Mouse (Mus musculus): Measurements from ENCODE around the gene Mrgprf. TPM values are rescaled to one million over a fixed set of nuclear protein-coding genes. Genes with fewer than 3 reads are reported as not detected.

Mrgprf gene
- 2.2 and 2.7 TPM in 2 replicates for polyA plus RNA-seq (2015; fragmentation: Nextera tagmentation; extraction: Ambion mirVana)

- Histone ChIP-seq H3K4me1 (replicated peaks) (peaks cover 15% of the 10 kb centered on the region), H3K9me3 (no peaks in the 10 kb centered on the region), H3K4me3 (no peak within 1 kb of the TSS), H3K9ac (no peak within 1 kb of the TSS), H3K4me2 (no peak within 1 kb of the TSS), H3K27ac (no peak within 1 kb of the TSS), H3K36me3 (no peaks in the 10 kb centered on the region), H3K27me3 (0 out of 2 replicates have a peak, but pooled peaks cover 4% of the 10 kb centered on the region)
- ATAC-seq (ENCODE audit: low FRiP score): no peak
- 41% methylated on average over 12 of the region's 13 CpGs for WGBS
These were observed at the start of gene Mrgprf for GRCm38 (mm10) chr7:145300321-145301007. Mrgprf (plus strand) TSS chr7:145300828.

DNA sequence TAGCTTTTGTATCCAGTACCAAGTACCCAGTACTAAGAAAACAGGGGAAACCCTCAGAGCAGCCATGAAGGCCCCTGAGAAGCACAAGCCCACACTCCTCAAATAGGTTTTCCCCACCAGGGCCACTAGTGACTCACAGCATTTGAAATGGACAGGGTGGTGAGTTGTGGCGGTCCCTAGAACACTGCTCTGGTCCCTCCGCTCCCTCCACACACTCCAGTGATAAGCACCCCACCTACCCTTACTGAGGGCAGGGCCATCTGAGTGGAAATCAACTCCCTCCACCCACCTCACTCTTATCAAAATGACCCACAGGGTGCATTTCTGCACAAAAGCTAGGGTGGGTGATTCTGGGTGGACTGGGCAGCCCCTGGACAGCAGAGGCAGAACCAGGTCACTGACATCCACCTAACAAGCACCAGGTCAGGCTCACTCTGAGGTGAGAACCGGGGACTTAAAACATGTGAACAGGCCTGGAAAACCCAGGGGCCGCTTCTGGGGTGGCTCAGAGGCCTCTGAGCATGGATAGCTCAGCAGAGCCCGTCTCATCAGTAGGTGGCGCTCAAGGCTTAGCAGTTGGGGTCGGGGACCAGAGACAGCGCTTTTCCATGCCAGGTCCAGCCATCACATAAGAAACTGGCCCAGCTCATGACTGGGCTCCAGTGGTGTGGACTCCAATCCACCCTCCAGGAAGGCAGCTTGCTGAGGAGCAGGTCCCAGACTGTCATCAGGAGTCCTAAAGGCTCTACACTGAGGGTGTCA, 47.7 kb upstream of the Mrgprf start:
- 29% methylated on average over 8 of the region's 8 CpGs for WGBS
- no peak overlapping the region for H3K4me2 ChIP-seq
- no peak overlapping the region for H3K4me3 ChIP-seq
- H3K36me3 ChIP-seq: no peaks in the 10 kb centered on the region
- H3K9ac ChIP-seq: no peak overlapping the region
- H3K27me3 ChIP-seq: no peaks in the 10 kb centered on the region
- H3K9me3 ChIP-seq: no peaks in the 10 kb centered on the region
- no peak overlapping the region for H3K27ac ChIP-seq
- ATAC-seq (ENCODE audit: low FRiP score): peak; percentile 78
- 0 out of 2 replicates have a peak, but pooled peaks cover 4% of the 10 kb centered on the region for H3K4me1 ChIP-seq (replicated peaks)

- no peaks in the 10 kb centered on the region for H3K9me3 ChIP-seq
- 0 out of 2 replicates have a peak, but pooled peaks cover 4% of the 10 kb centered on the region for H3K4me1 ChIP-seq (replicated peaks)
- no peaks in the 10 kb centered on the region for H3K27me3 ChIP-seq
- H3K36me3 ChIP-seq: no peaks in the 10 kb centered on the region
- H3K4me2 ChIP-seq: no peak overlapping the region
- H3K27ac ChIP-seq: no peak overlapping the region
- H3K9ac ChIP-seq: no peak overlapping the region
- 72% methylated on average over 3 of the region's 3 CpGs for WGBS
- ATAC-seq (ENCODE audit: low FRiP score): no peak
- H3K4me3 ChIP-seq: no peak overlapping the region
These were observed 46.5 kb upstream of the Mrgprf start for GRCm38 (mm10) chr7:145253986-145254630.

- no peak overlapping the region for H3K27ac ChIP-seq
- H3K36me3 ChIP-seq: peaks cover 4% of the 10 kb centered on the region; the same call in 1 of the 2 replicates
- 0 out of 2 replicates have a peak, but pooled peaks cover 4% of the 10 kb centered on the region for H3K4me1 ChIP-seq (replicated peaks)
- WGBS: 100% methylated on average over 1 of the region's 1 CpGs
- no peaks in the 10 kb centered on the region for H3K27me3 ChIP-seq
- no peak for ATAC-seq (ENCODE audit: low FRiP score)
- H3K4me3 ChIP-seq: no peak overlapping the region
- no peak overlapping the region for H3K4me2 ChIP-seq
- H3K9me3 ChIP-seq: no peaks in the 10 kb centered on the region
- H3K9ac ChIP-seq: no peak overlapping the region
These were observed 44.5 kb upstream of the Mrgprf start for GRCm38 (mm10) chr7:145256092-145256491.

DNA sequence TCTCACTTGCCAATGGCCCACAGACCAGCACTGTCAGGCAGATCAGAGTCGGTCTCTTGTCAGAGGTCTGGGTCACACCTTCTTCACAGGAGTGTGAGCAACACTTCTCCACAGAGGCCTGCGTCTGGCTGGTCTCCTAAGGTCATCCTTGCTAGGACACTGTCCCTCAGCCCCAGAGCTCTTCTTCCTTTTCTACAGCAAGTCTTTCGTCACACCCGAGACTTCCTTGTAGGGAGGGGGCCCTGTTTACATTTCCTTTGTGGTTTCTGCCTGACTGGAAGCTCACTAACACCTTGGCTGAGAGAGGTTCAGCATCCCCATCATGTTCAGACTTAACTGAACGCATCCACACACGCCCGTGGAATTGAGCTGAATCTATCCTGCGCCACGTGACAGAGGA, 36.4 kb upstream of the Mrgprf start:
- Histone ChIP-seq H3K4me2 (no peak overlapping the region), H3K9ac (no peak overlapping the region), H3K27ac (no peak overlapping the region), H3K4me1 (replicated peaks) (no peaks in the 10 kb centered on the region), H3K36me3 (peaks cover 4% of the 10 kb centered on the region), H3K27me3 (no peaks in the 10 kb centered on the region), H3K9me3 (no peaks in the 10 kb centered on the region), H3K4me3 (no peak overlapping the region)
- WGBS: 89% methylated on average over 9 of the region's 9 CpGs
- ATAC-seq (ENCODE audit: low FRiP score): no peak

DNA sequence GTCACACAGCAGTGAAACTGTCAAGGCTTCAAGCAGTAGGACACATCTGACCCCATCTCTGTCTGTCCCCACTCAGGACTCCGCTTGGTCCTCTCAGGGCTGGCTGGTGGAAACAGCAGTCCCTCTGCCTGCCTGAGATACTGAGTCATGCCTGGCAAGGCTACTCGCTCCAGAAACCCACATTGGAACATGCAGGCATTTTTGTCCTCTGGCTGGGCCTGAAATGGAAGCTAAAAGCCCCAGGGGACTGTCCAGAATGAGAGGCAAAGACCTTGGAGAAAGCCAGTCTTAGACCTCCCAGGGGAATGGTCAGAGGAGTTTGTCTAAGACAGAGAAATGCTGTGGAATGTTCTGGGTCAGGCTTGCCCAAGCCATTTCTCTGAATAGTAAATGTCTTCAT, 34.6 kb upstream of the Mrgprf start:
- no peaks in the 10 kb centered on the region for H3K9me3 ChIP-seq
- no peaks in the 10 kb centered on the region for H3K4me1 ChIP-seq (replicated peaks)
- no peak overlapping the region for H3K4me2 ChIP-seq
- H3K9ac ChIP-seq: no peak overlapping the region
- H3K27ac ChIP-seq: no peak overlapping the region
- H3K27me3 ChIP-seq: no peaks in the 10 kb centered on the region
- ATAC-seq (ENCODE audit: low FRiP score): no peak
- whole genome bisulfite sequencing: 97% methylated on average over 2 of the region's 2 CpGs
- peaks cover 6% of the 10 kb centered on the region for H3K36me3 ChIP-seq
- H3K4me3 ChIP-seq: no peak overlapping the region

DNA sequence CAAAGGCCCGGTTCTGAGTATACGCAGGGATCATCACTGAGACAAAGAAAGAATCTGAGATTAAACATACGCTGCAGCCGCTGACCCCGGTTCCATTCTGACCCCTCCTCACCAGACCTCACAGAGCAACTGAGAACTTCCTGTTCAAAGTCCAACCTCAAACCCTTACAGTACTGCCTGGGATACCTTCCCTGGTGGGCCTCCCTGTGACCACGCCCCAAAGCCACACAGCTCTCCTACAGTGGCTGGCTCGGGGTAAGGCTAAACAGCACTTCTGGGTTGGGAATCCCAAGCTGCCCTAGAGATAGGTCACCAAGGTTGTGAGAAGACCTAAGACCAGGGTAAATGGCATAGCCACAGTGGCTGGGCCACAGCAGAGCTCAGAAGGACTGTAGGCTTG, 31.7 kb upstream of the Mrgprf start:
- Histone ChIP-seq H3K36me3 (peaks cover 23% of the 10 kb centered on the region), H3K4me2 (no peak overlapping the region), H3K27me3 (no peaks in the 10 kb centered on the region), H3K9ac (no peak overlapping the region), H3K9me3 (no peaks in the 10 kb centered on the region), H3K27ac (no peak overlapping the region), H3K4me3 (no peak overlapping the region), H3K4me1 (replicated peaks) (no peaks in the 10 kb centered on the region)
- ATAC-seq (ENCODE audit: low FRiP score): no peak
- WGBS: 95% methylated on average over 7 of the region's 7 CpGs

- no peak overlapping the region for H3K4me3 ChIP-seq
- H3K36me3 ChIP-seq: peaks cover 29% of the 10 kb centered on the region
- H3K9me3 ChIP-seq: no peaks in the 10 kb centered on the region
- ATAC-seq (ENCODE audit: low FRiP score): no peak
- no peaks in the 10 kb centered on the region for H3K4me1 ChIP-seq (replicated peaks)
- H3K27me3 ChIP-seq: no peaks in the 10 kb centered on the region
- 93% methylated on average over 5 of the region's 5 CpGs for WGBS
- no peak overlapping the region for H3K27ac ChIP-seq
- no peak overlapping the region for H3K9ac ChIP-seq
- H3K4me2 ChIP-seq: no peak overlapping the region
These were observed 29.7 kb upstream of the Mrgprf start for GRCm38 (mm10) chr7:145270955-145271354.

- no peaks in the 10 kb centered on the region for H3K4me1 ChIP-seq (replicated peaks)
- H3K4me3 ChIP-seq: no peak overlapping the region
- H3K27me3 ChIP-seq: no peaks in the 10 kb centered on the region
- H3K9ac ChIP-seq: no peak overlapping the region
- H3K9me3 ChIP-seq: no peaks in the 10 kb centered on the region
- no peak for ATAC-seq (ENCODE audit: low FRiP score)
- 93% methylated on average over 3 of the region's 3 CpGs for WGBS
- H3K4me2 ChIP-seq: no peak overlapping the region
- H3K36me3 ChIP-seq: peaks cover 56% of the 10 kb centered on the region
- no peak overlapping the region for H3K27ac ChIP-seq
These were observed 25.1 kb upstream of the Mrgprf start for GRCm38 (mm10) chr7:145275488-145275887.

DNA sequence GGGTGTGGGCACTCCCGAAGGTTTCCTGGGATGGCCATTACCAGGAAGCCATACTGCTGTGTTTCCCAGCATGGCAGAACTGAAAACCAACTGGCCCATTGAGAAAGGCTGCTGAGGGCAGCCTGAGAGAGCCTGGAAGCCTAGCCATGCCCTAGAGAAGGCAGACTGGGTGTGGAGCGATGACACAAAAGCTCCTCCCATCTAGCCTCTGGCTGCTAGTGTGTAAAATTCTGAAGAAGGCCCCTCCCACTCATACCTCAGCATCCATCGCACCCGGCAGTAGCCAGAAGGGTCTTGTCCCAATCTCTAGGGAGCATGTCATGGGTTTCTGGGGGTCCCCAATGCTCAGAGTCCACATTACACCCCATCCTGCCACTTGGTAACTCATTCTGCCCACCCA, 19.2 kb upstream of the Mrgprf start:
- H3K4me2 ChIP-seq: no peak overlapping the region
- H3K36me3 ChIP-seq: peaks cover 32% of the 10 kb centered on the region
- no peak overlapping the region for H3K9ac ChIP-seq
- no peak overlapping the region for H3K27ac ChIP-seq
- H3K27me3 ChIP-seq: no peaks in the 10 kb centered on the region
- H3K4me1 ChIP-seq (replicated peaks): peaks cover 18% of the 10 kb centered on the region
- no peaks in the 10 kb centered on the region for H3K9me3 ChIP-seq
- ATAC-seq (ENCODE audit: low FRiP score): no peak
- 88% methylated on average over 4 of the region's 4 CpGs for WGBS
- no peak overlapping the region for H3K4me3 ChIP-seq

GRCm38 (mm10) chr7:145283041-145283440, 17.6 kb upstream of the Mrgprf start:
- WGBS: 42% methylated on average over 4 of the region's 4 CpGs
- H3K27ac ChIP-seq: no peak overlapping the region
- H3K9me3 ChIP-seq: no peaks in the 10 kb centered on the region
- ATAC-seq (ENCODE audit: low FRiP score): 0 out of 2 replicates have a peak, but pooled peaks have one; percentile 8
- peak overlapping the region; percentile 65 for H3K4me2 ChIP-seq
- H3K4me1 ChIP-seq (replicated peaks): peaks cover 18% of the 10 kb centered on the region
- H3K27me3 ChIP-seq: no peaks in the 10 kb centered on the region
- peak overlapping the region; percentile 68 for H3K9ac ChIP-seq
- peak overlapping the region; percentile 49 for H3K4me3 ChIP-seq
- peaks cover 21% of the 10 kb centered on the region for H3K36me3 ChIP-seq

GRCm38 (mm10) chr7:145283487-145284187, 17.0 kb upstream of the Mrgprf start, which contains the start of gene Tpcn2:
Tpcn2 (minus strand) TSS chr7:145284011.
- H3K27me3 ChIP-seq: no peaks in the 10 kb centered on the region
- 5% methylated on average over 18 of the region's 18 CpGs for WGBS
- peak; percentile 92 for ATAC-seq (ENCODE audit: low FRiP score)

More at GRCm38 (mm10) chr7:145283487-145284187, 17.0 kb upstream of the Mrgprf start, which contains the start of gene Tpcn2:
- H3K4me1 ChIP-seq (replicated peaks): peaks cover 18% of the 10 kb centered on the region
- H3K9me3 ChIP-seq: no peaks in the 10 kb centered on the region
- peak within 1 kb of the TSS; percentile 68 for H3K9ac ChIP-seq
- peaks cover 15% of the 10 kb centered on the region for H3K36me3 ChIP-seq
- H3K4me2 ChIP-seq: peak within 1 kb of the TSS; percentile 65
- H3K27ac ChIP-seq: no peak within 1 kb of the TSS
- peak within 1 kb of the TSS; percentile 49 for H3K4me3 ChIP-seq
